Mouse (Mus musculus) bone marrow macrophage, adult 2 months (primary cell): ENCODE measurements at regions not wholly inside any gene's neighbourhood (a gene's known extent, or its start where the extent isn't known, plus 50 kb on each side); places are given as distances from the start of the nearest gene placed in this dataset.

Experiments
- CTCF ChIP-seq: IDR thresholded peaks from 2 replicates; pipeline ENCODE4 v1.5.1; 2012; ENCODE audit warnings: low read depth, mild to moderate bottlenecking, low read length, moderate library complexity
- POLR2A ChIP-seq: IDR thresholded peaks from 2 replicates; pipeline ENCODE4 v1.6.1; 2012; ENCODE audit warnings: mild to moderate bottlenecking, low read depth, low read length, borderline replicate concordance

- no peak for TF ChIP-seq POLR2A
- TF ChIP-seq CTCF, result no peak
These were observed 54.4 kb upstream of the Ifne start for GRCm38 (mm10) chr4:88934266-88935025.
